Mouse (Mus musculus) right cerebral cortex, adult 18-20 months (tissue): ENCODE data around the gene Sned1.
"Not testable (repeated sequence)": the region's sequence is repeated elsewhere in the genome, so short reads cannot be mapped to it uniquely, and the experiment has no call there.

Experiments
- DNase-seq: peaks from one replicate; pipeline ENCODE4 v3.0.0; 2022; ENCODE audit warnings: mixed read lengths

The Sned1 gene

DNA sequence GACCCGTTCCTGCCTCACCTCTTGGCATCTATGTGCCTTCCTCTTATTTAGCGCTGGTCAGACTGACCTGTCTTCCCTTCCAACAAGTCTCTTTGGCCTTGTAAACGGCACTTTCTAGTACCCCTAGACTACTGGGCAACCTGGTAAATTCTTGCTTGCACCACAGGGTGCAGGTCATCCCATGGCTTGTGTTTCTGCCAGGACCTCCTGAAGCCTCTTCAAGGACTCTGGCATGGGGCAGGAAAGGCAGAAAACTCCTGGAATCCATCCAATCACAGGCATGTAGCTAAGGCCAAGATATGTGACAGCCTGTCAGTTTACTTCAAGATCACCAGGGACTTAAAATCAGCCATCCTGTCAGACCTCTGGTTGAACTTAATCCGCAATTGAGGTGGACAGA lies 6.0 kb upstream of the Sned1 start:
- no peak for DNase-seq

DNA sequence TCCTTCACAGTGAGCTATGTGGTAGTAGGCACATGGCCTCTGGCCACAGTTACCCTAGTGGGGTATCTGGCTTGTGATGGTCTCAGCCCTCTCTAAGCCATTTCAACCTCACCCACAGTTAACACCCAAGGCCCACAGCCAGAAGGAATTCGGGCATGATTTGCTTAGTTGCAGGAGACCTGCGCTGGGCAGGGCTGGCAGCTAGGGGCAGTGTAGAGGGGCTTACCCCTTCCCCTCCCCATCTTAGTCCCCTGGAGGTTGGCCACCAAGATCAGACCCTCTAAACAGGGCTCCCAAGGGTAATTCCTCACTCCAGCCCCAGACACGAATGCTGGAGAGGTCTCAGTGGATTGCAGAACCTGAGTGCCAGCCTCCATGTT lies 894 bp downstream of the Sned1 start:
- no peak for DNase-seq

GRCm38 (mm10) chr1:93237676-93238075 lies 2.0 kb downstream of the Sned1 start:
- no peak for DNase-seq

- no peak for DNase-seq
Measured at GRCm38 (mm10) chr1:93238201-93238600, 2.6 kb downstream of the Sned1 start.

GRCm38 (mm10) chr1:93245936-93246335 lies 10.3 kb downstream of the Sned1 start:
- no peak for DNase-seq

DNA sequence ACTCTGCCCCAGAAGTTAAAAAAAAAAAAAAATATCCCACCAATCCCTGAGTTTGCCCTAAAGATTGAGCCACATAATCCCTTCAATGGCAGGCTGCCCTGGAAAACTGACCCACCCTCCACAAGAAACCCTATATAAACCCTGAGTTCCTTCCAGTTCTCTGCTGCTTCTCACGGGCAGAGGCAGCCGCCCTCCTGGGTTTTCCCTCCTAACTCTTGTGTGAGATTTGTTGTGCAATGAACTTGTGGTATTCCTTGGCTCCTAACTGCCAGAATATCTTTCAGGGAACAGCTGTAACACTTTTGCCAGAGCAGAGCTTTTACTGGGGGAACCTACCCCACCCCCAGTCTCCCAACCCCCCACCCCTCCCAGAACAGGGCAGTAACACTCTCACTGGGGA lies 16.9 kb downstream of the Sned1 start:
- DNase-seq: no peak

- DNase-seq: no peak
Measured at GRCm38 (mm10) chr1:93255761-93256160, 20.1 kb downstream of the Sned1 start.

- DNase-seq: no peak
Measured at GRCm38 (mm10) chr1:93257560-93257959, 21.9 kb downstream of the Sned1 start.

- DNase-seq: no peak
Measured at GRCm38 (mm10) chr1:93267207-93267606, 31.6 kb downstream of the Sned1 start.

- DNase-seq: no peak
Measured at GRCm38 (mm10) chr1:93268246-93268645, 32.6 kb downstream of the Sned1 start.

DNA sequence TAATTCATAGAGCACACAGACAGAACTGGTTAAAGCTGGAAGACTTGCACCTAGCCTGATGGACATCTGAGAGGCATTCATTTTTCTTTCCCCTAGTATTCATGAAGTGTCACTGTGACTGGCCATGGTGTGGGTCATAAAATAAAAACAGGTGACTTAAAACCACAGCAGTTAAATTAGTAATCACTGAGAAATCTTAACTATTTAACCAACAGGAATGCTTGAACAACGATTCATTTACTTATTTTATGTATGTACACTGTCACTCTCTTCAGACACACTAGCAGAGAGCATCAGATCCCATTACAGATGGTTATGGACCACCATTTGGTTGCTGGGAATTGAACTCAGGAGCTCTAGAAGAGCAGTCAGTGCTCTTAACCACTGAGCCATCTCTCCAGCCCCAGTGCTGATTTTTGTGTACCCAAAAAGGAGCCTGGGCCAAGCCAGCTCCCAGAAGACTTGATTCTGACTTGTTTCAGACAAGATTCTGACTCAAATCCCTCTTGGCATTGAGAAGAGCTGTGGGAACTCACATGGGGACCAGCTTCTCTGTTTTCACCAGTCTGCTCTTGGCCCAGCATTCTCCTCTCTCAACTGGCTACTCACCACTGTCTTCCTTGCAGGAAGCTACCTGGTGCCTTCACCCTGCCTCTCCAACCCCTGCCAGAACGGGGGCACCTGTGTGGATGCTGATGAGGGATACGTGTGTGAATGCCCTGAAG lies 35.0 kb downstream of the Sned1 start:
- no peak for DNase-seq

GRCm38 (mm10) chr1:93271751-93272150 lies 36.1 kb downstream of the Sned1 start:
- no peak for DNase-seq

- no peak for DNase-seq
Measured at GRCm38 (mm10) chr1:93272409-93272821, 36.8 kb downstream of the Sned1 start.

GRCm38 (mm10) chr1:93275561-93275960 lies 39.9 kb downstream of the Sned1 start:
- DNase-seq: no peak

DNA sequence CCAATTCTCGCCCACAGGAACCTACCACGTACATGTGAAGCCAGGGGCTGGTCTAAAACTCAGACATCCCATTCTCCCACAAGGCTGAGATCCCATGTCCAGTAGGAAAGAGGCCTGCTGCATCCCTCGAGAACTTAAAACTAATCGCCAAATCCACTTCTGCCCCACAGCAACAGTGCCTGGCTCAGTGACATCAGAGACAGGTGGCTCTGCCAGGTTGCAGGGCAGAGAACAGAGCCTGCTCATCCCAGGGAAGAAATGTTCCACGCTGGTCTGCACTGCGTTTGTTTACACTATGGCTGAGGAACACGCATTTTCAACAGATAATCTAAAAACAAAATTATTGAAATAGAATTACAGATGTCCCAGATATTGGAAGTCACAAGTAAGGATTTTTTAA lies 41.4 kb downstream of the Sned1 start:
- no peak for DNase-seq

DNA sequence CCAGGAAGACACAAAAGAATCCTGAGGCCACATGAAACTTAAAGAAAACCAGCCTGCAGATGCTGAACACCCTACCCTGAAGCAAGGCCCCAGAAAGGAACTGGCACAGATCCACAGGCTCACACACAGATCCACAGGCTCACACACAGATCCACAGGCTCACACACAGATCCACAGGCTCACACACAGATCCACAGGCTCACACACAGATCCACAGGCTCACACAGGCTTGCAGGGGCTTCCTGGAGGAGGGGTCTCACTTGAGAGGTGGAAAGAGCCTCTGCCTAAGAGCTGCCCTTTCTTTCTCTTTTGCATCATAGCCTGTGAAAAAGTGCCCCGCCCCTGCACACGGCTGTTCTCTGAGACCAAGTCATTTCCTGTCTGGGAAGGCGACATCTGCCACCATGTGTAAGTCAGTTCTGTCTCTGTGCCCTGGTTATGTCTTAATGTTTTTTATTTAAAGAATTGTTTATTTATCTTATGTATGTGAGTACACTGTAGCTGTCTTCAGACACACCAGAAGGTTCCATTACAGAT lies 54.1 kb downstream of the Sned1 start:
- no peak for DNase-seq

GRCm38 (mm10) chr1:93290956-93291355 lies 55.3 kb downstream of the Sned1 start:
- DNase-seq: no peak

GRCm38 (mm10) chr1:93291591-93291990 lies 56.0 kb downstream of the Sned1 start:
- DNase-seq: no peak

GRCm38 (mm10) chr1:93292006-93292405 lies 56.4 kb downstream of the Sned1 start:
- DNase-seq: no peak

- DNase-seq: not testable (repeated sequence)
Measured at GRCm38 (mm10) chr1:93294491-93294890, 58.9 kb downstream of the Sned1 start.

DNA sequence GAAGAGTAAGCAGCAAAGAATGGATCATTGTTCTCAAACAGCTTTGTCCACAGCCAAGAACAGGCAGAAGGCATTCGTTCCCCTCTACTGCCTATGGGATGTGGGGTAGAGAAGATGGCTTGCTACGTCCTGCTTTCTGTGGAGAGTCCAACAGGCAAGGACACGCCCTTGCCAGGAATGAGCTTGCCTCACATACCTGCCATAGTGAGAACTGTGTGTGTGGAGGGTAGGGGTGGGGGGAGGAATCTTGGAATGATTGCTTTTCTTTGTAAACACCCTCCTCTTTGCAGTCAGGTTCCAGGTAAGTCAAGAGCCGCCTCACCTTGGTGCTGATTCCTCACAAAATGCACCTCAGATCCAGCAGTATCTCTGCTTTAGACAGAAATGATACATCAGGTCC lies 64.2 kb downstream of the Sned1 start:
- DNase-seq: no peak

- no peak for DNase-seq
Measured at GRCm38 (mm10) chr1:93300578-93300977, 64.9 kb downstream of the Sned1 start.

- DNase-seq: peak; percentile 82
Measured at GRCm38 (mm10) chr1:93305581-93306337, 70.1 kb downstream of the Sned1 start, which contains the start of gene Mterf4. Mterf4 (minus strand) TSS chr1:93305915.

- no peak for DNase-seq
Measured at GRCm38 (mm10) chr1:93323973-93324372, 88.3 kb downstream of the Sned1 start.
